Mouse (Mus musculus) testis, adult 2 months (tissue): ENCODE measurements around the gene Hlx.

Source experiments
- CTCF ChIP-seq: fragments of 200-500 bp; IDR thresholded peaks from 2 replicates; pipeline ENCODE4 v1.5.1; 2012; ENCODE audit warnings: low read depth, mild to moderate bottlenecking, inconsistent platforms, low read length, moderate library complexity; ENCODE audit not compliant: control insufficient read depth, insufficient read depth, insufficient replicate concordance
- POLR2A ChIP-seq: fragments of 200-500 bp; IDR thresholded peaks from 2 replicates; pipeline ENCODE4 v1.6.1; 2012; ENCODE audit warnings: low read depth, mild to moderate bottlenecking, inconsistent platforms, low read length, moderate library complexity; ENCODE audit not compliant: control insufficient read depth

GRCm38 (mm10) chr1:184730453-184731013 lies 1.9 kb downstream of the Hlx start:
- TF ChIP-seq CTCF, result no peak
- TF ChIP-seq POLR2A, result no peak
